Mouse (Mus musculus): ENCODE measurements around the gene Vmn1r54. TPM values are rescaled to one million over a fixed set of nuclear protein-coding genes. Genes with fewer than 3 reads are reported as not detected.
"Not testable (repeated sequence)": the region's sequence is repeated elsewhere in the genome, so short reads cannot be mapped to it uniquely, and the experiment has no call there.

Gene Vmn1r54
- polyA plus RNA-seq (2015; fragmentation: Nextera tagmentation; extraction: Ambion mirVana): not detected in 2 replicates

GRCm38 (mm10) chr6:90246000-90246399 lies at the start of gene Vmn1r54:
TSS of gene Vmn1r54 (plus strand) at chr6:90246300.
- ATAC-seq: no peak
- 85% methylated on average over 1 of the region's 1 CpGs for WGBS
- H3K27me3 ChIP-seq (replicated peaks; ENCODE audit: control insufficient read depth, insufficient read depth, low read length): no peaks in the 10 kb centered on the region
- no peak within 1 kb of the TSS for H3K27ac ChIP-seq (ENCODE audit: low read depth, low read length)
- no peaks in the 10 kb centered on the region for H3K36me3 ChIP-seq (ENCODE audit: control insufficient read depth, insufficient read depth, low read length)
- H3K4me1 ChIP-seq (ENCODE audit: control insufficient read depth, insufficient read depth, low read depth, low read length): no peaks in the 10 kb centered on the region
- no peak within 1 kb of the TSS for H3K4me2 ChIP-seq (ENCODE audit: low read length)
- no peaks in the 10 kb centered on the region for H3K9me3 ChIP-seq (ENCODE audit: control insufficient read depth, low read length)
- H3K4me3 ChIP-seq (ENCODE audit: low read length): no peak within 1 kb of the TSS
- H3K9ac ChIP-seq (ENCODE audit: low read depth, low read length): no peak within 1 kb of the TSS

- not testable (repeated sequence) for H3K27me3 ChIP-seq (replicated peaks; ENCODE audit: control insufficient read depth, insufficient read depth, low read length); H3K9ac ChIP-seq (ENCODE audit: low read depth, low read length); H3K27ac ChIP-seq (ENCODE audit: low read depth, low read length); H3K36me3 ChIP-seq (ENCODE audit: control insufficient read depth, insufficient read depth, low read length); ATAC-seq; H3K4me3 ChIP-seq (ENCODE audit: low read length); H3K4me2 ChIP-seq (ENCODE audit: low read length); H3K4me1 ChIP-seq (ENCODE audit: control insufficient read depth, insufficient read depth, low read depth, low read length); H3K9me3 ChIP-seq (ENCODE audit: control insufficient read depth, low read length)
- WGBS: 77% methylated on average over 1 of the region's 2 CpGs
These were observed 43.6 kb upstream of the Vmn1r54 start, which contains the start of gene V1ra8 for GRCm38 (mm10) chr6:90202493-90202892. TSS of gene V1ra8 (plus strand) at chr6:90202793.

DNA sequence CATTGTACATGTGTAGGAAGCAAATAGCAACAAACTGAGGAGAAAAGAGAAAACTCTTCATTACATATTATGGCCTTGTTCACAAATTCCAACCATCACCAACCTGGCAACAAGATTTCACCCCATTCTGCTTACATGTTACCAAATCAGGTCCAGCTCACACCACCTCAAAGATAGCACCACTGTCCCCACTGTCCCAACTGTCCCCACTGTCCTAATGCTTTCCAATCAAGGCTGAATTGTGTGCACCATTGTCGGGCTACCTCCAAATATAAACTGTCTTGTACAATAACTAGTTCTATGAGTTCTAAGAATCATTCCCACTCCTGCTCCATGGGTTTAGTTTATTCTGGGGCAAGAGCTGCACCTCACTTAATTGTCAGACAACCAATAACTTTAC lies 21.8 kb upstream of the Vmn1r54 start, which contains the start of gene Vmn1r53:
Gene Vmn1r53, minus strand, starts transcription at position 101 of the 400 bp plus-strand sequence.
- Histone ChIP-seq H3K27ac (ENCODE audit: low read depth, low read length) (no peak within 1 kb of the TSS), H3K4me2 (ENCODE audit: low read length) (no peak within 1 kb of the TSS), H3K4me1 (ENCODE audit: control insufficient read depth, insufficient read depth, low read depth, low read length) (no peaks in the 10 kb centered on the region), H3K36me3 (ENCODE audit: control insufficient read depth, insufficient read depth, low read length) (no peaks in the 10 kb centered on the region), H3K9ac (ENCODE audit: low read depth, low read length) (no peak within 1 kb of the TSS), H3K4me3 (ENCODE audit: low read length) (no peak within 1 kb of the TSS), H3K9me3 (ENCODE audit: control insufficient read depth, low read length) (no peaks in the 10 kb centered on the region; the same call in 1 of the 2 replicates), H3K27me3 (replicated peaks; ENCODE audit: control insufficient read depth, insufficient read depth, low read length) (no peaks in the 10 kb centered on the region)
- 92% methylated on average over 1 of the region's 1 CpGs for WGBS
- no peak for ATAC-seq

GRCm38 (mm10) chr6:90232114-90232513 lies 14.0 kb upstream of the Vmn1r54 start:
- H3K9me3 ChIP-seq (ENCODE audit: control insufficient read depth, low read length); H3K36me3 ChIP-seq (ENCODE audit: control insufficient read depth, insufficient read depth, low read length); H3K4me1 ChIP-seq (ENCODE audit: control insufficient read depth, insufficient read depth, low read depth, low read length); H3K27me3 ChIP-seq (replicated peaks; ENCODE audit: control insufficient read depth, insufficient read depth, low read length); H3K9ac ChIP-seq (ENCODE audit: low read depth, low read length); H3K4me2 ChIP-seq (ENCODE audit: low read length); H3K27ac ChIP-seq (ENCODE audit: low read depth, low read length); H3K4me3 ChIP-seq (ENCODE audit: low read length); ATAC-seq: not testable (repeated sequence)
- WGBS: 79% methylated on average over 4 of the region's 4 CpGs

DNA sequence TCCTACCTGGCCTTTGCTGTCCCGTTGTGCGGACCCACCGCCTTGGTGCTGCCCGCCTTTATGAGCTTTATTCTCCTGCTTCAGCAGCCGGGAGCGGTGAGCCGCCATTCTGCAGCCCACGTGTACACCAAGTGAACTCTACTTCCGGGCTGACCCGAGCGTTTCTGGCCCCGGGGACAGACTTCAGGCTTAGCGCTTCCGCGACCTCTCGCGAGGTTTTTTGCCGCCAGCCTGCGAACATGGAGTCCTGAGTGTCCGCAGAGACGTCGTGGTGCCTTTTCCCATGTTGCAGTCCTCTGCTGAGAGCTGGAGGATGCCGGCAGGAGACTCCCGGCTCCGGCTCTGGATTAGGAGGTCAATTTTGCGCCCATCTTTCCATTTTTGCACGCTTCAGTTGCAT lies 13.4 kb upstream of the Vmn1r54 start:
- peaks cover 5% of the 10 kb centered on the region for H3K9me3 ChIP-seq (ENCODE audit: control insufficient read depth, low read length)
- no peak overlapping the region for H3K27ac ChIP-seq (ENCODE audit: low read depth, low read length)
- H3K36me3 ChIP-seq (ENCODE audit: control insufficient read depth, insufficient read depth, low read length): no peaks in the 10 kb centered on the region
- no peak overlapping the region for H3K4me2 ChIP-seq (ENCODE audit: low read length)
- no peak overlapping the region for H3K4me3 ChIP-seq (ENCODE audit: low read length)
- H3K9ac ChIP-seq (ENCODE audit: low read depth, low read length): no peak overlapping the region
- no peak for ATAC-seq
- H3K4me1 ChIP-seq (ENCODE audit: control insufficient read depth, insufficient read depth, low read depth, low read length): no peaks in the 10 kb centered on the region
- H3K27me3 ChIP-seq (replicated peaks; ENCODE audit: control insufficient read depth, insufficient read depth, low read length): no peaks in the 10 kb centered on the region
- 64% methylated on average over 27 of the region's 27 CpGs for WGBS

- Histone ChIP-seq H3K27me3 (replicated peaks; ENCODE audit: control insufficient read depth, insufficient read depth, low read length) (no peaks in the 10 kb centered on the region), H3K27ac (ENCODE audit: low read depth, low read length) (no peak overlapping the region), H3K4me1 (ENCODE audit: control insufficient read depth, insufficient read depth, low read depth, low read length) (no peaks in the 10 kb centered on the region), H3K36me3 (ENCODE audit: control insufficient read depth, insufficient read depth, low read length) (no peaks in the 10 kb centered on the region), H3K9ac (ENCODE audit: low read depth, low read length) (no peak overlapping the region), H3K4me3 (ENCODE audit: low read length) (no peak overlapping the region), H3K4me2 (ENCODE audit: low read length) (no peak overlapping the region), H3K9me3 (ENCODE audit: control insufficient read depth, low read length) (no peaks in the 10 kb centered on the region)
- 81% methylated on average over 3 of the region's 3 CpGs for WGBS
- no peak for ATAC-seq
These were observed 2.1 kb upstream of the Vmn1r54 start for GRCm38 (mm10) chr6:90244019-90244418.

- no peaks in the 10 kb centered on the region for H3K36me3 ChIP-seq (ENCODE audit: control insufficient read depth, insufficient read depth, low read length)
- no peak overlapping the region for H3K4me2 ChIP-seq (ENCODE audit: low read length)
- H3K4me1 ChIP-seq (ENCODE audit: control insufficient read depth, insufficient read depth, low read depth, low read length): no peaks in the 10 kb centered on the region
- 60% methylated on average over 12 of the region's 12 CpGs for WGBS
- H3K27me3 ChIP-seq (replicated peaks; ENCODE audit: control insufficient read depth, insufficient read depth, low read length): no peaks in the 10 kb centered on the region
- no peak overlapping the region for H3K27ac ChIP-seq (ENCODE audit: low read depth, low read length)
- no peak overlapping the region for H3K4me3 ChIP-seq (ENCODE audit: low read length)
- H3K9ac ChIP-seq (ENCODE audit: low read depth, low read length): no peak overlapping the region
- 0 out of 2 replicates have a peak, but pooled peaks cover 3% of the 10 kb centered on the region for H3K9me3 ChIP-seq (ENCODE audit: control insufficient read depth, low read length)
- no peak for ATAC-seq
These were observed 42.2 kb downstream of the Vmn1r54 start for GRCm38 (mm10) chr6:90288265-90288664.

DNA sequence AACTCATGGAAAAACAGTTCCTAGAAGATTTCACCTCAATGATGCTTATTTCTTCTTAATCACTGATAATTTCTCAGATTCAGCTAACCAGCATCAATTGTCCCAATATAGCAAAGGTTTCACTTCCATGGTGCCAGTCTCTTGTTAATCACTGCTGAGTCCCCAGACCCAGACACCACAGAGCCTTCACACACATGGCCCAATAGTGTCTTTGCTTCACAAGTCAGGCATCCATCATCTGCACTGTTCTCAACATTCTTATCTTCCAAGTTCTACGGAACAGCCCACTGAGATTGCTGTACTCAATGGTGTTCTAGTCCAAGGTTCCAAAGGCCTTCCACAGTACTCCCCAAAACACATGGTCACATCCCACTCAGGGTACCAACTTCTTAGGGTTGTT lies 54.8 kb downstream of the Vmn1r54 start, which contains the start of gene BC048671:
Gene BC048671, plus strand, starts transcription at position 301 of the 400 bp plus-strand sequence.
- 100% methylated on average over 1 of the region's 1 CpGs for WGBS
- no peaks in the 10 kb centered on the region for H3K9me3 ChIP-seq (ENCODE audit: control insufficient read depth, low read length)

DNA sequence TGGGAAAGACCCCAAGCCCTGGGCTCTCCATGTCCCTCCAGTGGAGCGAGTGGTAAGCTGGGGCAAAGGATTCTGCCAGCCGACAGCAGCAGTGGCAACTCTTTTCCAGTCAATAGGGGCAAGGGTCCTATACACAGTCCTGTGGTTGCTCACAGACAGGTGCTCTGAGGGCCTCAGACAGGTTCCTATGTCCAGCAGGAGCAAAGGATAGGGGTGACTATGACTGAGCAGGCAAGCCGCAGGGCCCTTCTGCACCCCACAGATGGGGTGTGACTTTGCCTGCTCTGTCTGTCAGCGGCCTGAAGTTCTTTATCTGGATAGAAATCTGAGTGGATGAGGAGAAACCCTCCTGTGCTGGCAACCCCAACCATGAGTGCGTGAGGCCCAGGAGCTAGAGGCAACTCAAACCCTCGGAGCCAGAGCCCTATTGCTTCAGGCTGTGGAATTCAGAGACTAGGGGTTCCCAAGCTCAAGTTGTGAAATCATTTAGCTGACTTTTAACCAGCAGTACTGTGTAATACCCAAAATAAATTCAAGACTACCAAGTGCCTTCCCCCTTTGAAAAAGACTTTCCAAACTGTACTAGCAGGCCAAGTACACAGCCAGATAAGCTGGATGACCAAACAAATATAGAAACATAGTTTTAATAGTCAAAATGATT lies 60.3 kb downstream of the Vmn1r54 start:
- H3K9me3 ChIP-seq (ENCODE audit: control insufficient read depth, low read length): peaks cover 7% of the 10 kb centered on the region; the same call in 1 of the 2 replicates
- 80% methylated on average over 6 of the region's 6 CpGs for WGBS
- no peak overlapping the region for H3K27ac ChIP-seq (ENCODE audit: low read depth, low read length)
- no peak overlapping the region for H3K4me3 ChIP-seq (ENCODE audit: low read length)
- ATAC-seq: no peak
- no peaks in the 10 kb centered on the region for H3K27me3 ChIP-seq (replicated peaks; ENCODE audit: control insufficient read depth, insufficient read depth, low read length)
- H3K36me3 ChIP-seq (ENCODE audit: control insufficient read depth, insufficient read depth, low read length): no peaks in the 10 kb centered on the region
- no peaks in the 10 kb centered on the region for H3K4me1 ChIP-seq (ENCODE audit: control insufficient read depth, insufficient read depth, low read depth, low read length)
- no peak overlapping the region for H3K4me2 ChIP-seq (ENCODE audit: low read length)
- H3K9ac ChIP-seq (ENCODE audit: low read depth, low read length): no peak overlapping the region

More for the DNA sequence above, 54.8 kb downstream of the Vmn1r54 start, which contains the start of gene BC048671:
- Histone ChIP-seq H3K4me2 (ENCODE audit: low read length) (no peak within 1 kb of the TSS), H3K9ac (ENCODE audit: low read depth, low read length) (no peak within 1 kb of the TSS), H3K27ac (ENCODE audit: low read depth, low read length) (no peak within 1 kb of the TSS), H3K4me1 (ENCODE audit: control insufficient read depth, insufficient read depth, low read depth, low read length) (no peaks in the 10 kb centered on the region), H3K36me3 (ENCODE audit: control insufficient read depth, insufficient read depth, low read length) (no peaks in the 10 kb centered on the region), H3K4me3 (ENCODE audit: low read length) (no peak within 1 kb of the TSS), H3K27me3 (replicated peaks; ENCODE audit: control insufficient read depth, insufficient read depth, low read length) (no peaks in the 10 kb centered on the region)
- no peak for ATAC-seq
